Mouse (Mus musculus) embryo, embryonic 10 days (tissue): ENCODE measurements around the gene Klhl22.

Source experiments
- DNase-seq: peaks from one replicate; pipeline ENCODE4 v3.0.0-alpha.2; 2015; ENCODE audit warnings: low spot score

Gene Klhl22

GRCm38 (mm10) chr16:17802456-17802838, 43.0 kb downstream of the Klhl22 start:
- DNase-seq, result no peak

GRCm38 (mm10) chr16:17802839-17803674, 43.6 kb downstream of the Klhl22 start:
- DNase-seq, result no peak

- DNase-seq, result no peak
These were observed 44.4 kb downstream of the Klhl22 start for GRCm38 (mm10) chr16:17803675-17804448.

GRCm38 (mm10) chr16:17804449-17804912, 45.1 kb downstream of the Klhl22 start:
- peak; percentile 61 for DNase-seq

DNA sequence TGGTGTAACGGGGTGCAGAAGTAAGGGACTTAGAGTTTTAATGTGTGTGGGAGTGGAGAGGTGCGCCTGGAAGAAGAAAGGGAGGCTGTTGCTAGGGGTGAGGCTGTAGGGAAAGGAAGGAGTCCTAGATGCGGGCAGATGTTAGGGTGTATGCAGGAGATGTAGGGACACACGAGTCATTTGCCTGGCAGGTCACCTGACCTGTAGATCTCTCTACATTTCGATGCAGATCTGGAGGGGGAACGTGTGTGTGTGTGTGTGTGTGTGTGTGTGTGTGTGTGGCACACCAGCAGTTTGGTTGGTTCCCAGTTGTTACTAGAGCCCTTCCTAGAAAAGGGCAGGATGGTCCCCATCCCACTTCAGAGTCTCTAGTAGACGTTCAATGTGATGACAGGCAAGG, 45.6 kb downstream of the Klhl22 start:
- no peak for DNase-seq

- no peak for DNase-seq
These were observed 47.3 kb downstream of the Klhl22 start for GRCm38 (mm10) chr16:17806581-17807191.

- DNase-seq, result peak; percentile 93
These were observed 48.0 kb downstream of the Klhl22 start for GRCm38 (mm10) chr16:17807192-17808009.

DNA sequence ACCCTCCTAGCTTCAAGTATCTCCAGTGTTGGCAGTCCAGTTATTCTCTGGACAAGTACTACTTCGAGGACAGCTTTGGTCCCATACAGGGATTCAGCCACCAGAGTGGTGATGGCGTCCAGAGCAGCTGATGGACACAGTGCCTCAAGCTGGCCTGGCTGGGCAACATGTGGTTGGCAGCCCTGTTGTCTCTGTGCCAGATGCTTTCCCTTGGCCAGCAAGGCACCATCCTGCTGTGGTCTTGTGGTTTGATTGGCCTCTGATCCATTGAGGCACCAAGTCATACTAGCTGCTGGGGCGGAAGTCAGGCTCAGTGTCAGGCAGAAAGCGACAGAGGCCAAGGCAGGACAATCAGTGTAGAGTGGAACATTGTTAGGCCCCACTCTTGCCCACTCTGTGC, 49.7 kb downstream of the Klhl22 start:
- DNase-seq, result no peak

DNA sequence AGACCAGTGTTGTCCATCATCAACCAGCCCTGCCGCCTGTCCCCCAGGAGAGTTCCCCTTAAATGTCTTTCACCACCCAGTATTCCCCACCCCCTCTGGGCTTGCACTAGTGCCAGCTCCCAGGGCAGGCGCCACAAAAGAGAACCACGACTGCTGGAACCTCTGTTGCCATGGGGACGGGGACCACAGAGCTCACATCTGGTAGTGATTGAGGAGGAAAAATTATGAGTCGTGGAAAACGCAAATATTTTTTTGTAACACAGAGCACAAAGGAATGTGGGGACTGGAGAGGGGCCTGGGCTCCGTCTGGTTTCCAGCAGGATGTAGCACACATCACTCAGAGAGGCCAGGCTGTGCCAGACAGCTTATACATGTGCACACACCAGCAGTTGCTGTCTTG, 50.3 kb downstream of the Klhl22 start:
- peak; percentile 82 for DNase-seq

- DNase-seq, result peak; percentile 80
These were observed 52.7 kb downstream of the Klhl22 start for GRCm38 (mm10) chr16:17812120-17812519.

DNA sequence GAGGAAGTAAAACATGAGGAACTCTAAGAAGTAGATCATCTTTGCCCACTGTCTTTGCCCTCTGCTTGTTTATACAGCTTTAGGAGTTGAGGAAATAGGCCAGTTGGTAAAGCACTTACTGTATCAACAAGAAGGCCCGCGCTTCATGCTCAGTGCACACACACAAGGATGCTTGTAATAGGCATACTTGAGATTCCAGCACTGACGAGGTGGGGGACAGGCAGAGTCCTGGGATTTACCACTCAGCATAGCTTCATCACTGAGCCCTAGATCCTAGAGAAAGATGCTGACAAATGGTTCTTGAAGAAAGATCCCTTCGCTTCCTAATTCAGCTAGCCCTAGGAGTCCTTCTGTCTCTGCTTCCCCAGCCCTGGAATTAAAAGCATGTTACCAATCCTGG, 53.8 kb downstream of the Klhl22 start:
- DNase-seq, result no peak

- DNase-seq, result peak; percentile 91
These were observed 56.3 kb downstream of the Klhl22 start for GRCm38 (mm10) chr16:17815411-17816402.

DNA sequence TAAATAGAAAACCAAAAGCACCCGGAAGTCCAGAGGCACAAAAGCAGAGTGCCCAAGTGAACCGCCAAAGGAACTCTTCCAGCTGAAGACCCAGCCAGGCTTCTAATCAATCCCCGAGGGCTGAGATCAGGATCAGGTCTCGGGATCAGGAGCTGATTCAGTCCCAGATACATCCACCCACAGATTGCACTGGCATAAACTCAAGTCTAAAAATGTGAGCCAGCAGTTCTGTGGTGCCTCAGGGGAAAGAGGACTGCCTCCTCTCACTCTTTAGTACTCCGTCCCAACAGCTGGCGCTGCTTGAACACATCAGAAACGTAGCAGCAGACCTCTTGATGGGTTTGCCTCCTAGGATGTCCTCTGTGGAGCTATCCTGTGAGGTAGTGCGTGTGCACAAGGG, 57.1 kb downstream of the Klhl22 start:
- no peak for DNase-seq

DNA sequence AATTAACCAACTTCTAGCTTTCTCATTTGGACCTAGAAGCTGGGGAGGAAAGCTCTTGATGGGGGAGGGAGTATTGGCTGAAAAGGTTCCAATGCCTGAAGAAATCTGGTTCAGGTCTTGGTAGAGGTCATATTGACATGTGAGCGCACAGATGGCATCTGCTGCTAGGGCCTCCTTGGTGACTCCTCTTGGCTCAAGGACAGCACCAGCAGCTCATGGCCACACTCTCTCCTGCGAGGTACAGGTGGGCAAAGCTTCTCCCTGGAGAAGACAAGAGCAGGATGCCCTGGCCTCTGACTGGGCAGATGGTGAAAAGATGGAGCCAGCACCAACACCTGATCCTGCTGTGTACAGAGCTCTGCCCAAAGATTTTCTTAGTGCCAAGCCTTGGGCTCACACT, 67.1 kb downstream of the Klhl22 start:
- no peak for DNase-seq

- DNase-seq, result no peak
These were observed 68.8 kb downstream of the Klhl22 start for GRCm38 (mm10) chr16:17828229-17828628.

- DNase-seq, result no peak
These were observed 69.4 kb downstream of the Klhl22 start for GRCm38 (mm10) chr16:17828867-17829266.

DNA sequence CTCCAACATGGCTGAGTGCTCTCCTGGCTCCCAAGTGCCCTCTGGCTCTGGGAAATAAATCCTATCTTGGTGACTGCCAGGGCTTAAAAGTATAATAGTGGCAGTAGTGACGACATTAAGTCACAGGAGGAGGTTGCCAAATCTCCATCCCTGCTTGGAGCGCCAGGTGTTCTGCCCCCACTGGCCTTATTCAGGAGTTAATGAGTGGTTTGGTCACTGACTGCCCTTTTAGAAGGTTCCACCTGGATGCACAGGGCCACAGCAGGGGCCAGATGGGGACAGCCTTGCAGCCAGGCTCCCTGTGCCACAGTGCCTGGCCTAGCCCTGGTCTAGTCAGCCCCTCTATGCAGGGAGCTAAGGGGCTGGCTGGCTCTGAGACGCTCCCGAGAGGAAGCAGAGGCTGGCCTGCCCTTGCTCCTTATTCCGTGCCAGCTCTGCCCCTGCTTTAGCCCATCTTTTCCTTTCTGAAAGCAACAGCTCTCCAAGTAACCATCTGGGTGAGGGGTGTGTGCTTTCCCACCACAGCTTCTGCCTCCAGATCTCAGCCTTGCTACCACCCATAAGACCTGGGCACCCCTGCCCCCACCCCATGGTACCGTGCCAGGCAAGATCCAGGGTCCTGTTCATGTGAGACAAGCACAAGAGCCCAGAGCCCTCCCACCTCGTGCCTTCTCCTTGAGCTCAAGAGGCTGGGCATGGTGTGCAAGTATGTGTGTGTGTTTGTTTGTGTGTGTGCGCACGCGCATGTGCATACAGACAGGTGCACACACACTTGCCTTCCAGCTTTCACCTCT, 71.2 kb downstream of the Klhl22 start:
- no peak for DNase-seq

GRCm38 (mm10) chr16:17831781-17832180, 72.4 kb downstream of the Klhl22 start:
- peak; percentile 51 for DNase-seq

- DNase-seq, result no peak
These were observed 73.4 kb downstream of the Klhl22 start, which contains the start of gene B830017H08Rik for GRCm38 (mm10) chr16:17832821-17833220. TSS of gene B830017H08Rik (plus strand) at chr16:17833121.

GRCm38 (mm10) chr16:17833321-17833680, 73.9 kb downstream of the Klhl22 start:
- DNase-seq, result peak; percentile 35
